Mouse (Mus musculus) midbrain, postnatal 0 days (tissue): ENCODE results near the gene Ctdnep1. TPM values are rescaled to one million over a fixed set of nuclear protein-coding genes. Genes with fewer than 3 reads are reported as not detected.
A peak's percentile ranks its signal among the peaks of the same experiment; 100 is the strongest.

Experiments used
- ATAC-seq: fragments of 200-750 bp; cut with Nextera tagmentation; 2 replicates; pipeline ENCODE4 v1.8.0; 2017; ENCODE audit warnings: moderate number of reproducible peaks, mild to moderate bottlenecking, moderate TSS enrichment, moderate library complexity; ENCODE audit not compliant: low FRiP score
- DNase-seq: peaks from one replicate; pipeline ENCODE4 v3.0.0-alpha.2; 2015; ENCODE audit warnings: low spot score
- H3K27ac ChIP-seq: fragments of 300-500 bp; sonication (generic); 2 replicates; pipeline ENCODE4 v1.5.1; 2014; ENCODE audit warnings: low read depth, mild to moderate bottlenecking, low read length, mixed read lengths
- H3K27me3 ChIP-seq: fragments of 300-500 bp; sonication (generic); 2 replicates; pipeline ENCODE4 v1.6.1; 2014; ENCODE audit warnings: low read length, control low read depth, mixed read lengths; ENCODE audit not compliant: insufficient read depth
- H3K36me3 ChIP-seq: fragments of 300-500 bp; sonication (generic); 2 replicates; pipeline ENCODE4 v1.6.1; 2014; ENCODE audit warnings: low read length, control low read depth, mixed read lengths; ENCODE audit not compliant: insufficient read depth
- H3K4me1 ChIP-seq: fragments of 300-500 bp; sonication (generic); 2 replicates; pipeline ENCODE4 v1.6.1; 2014; ENCODE audit warnings: mild to moderate bottlenecking, control low read depth, antibody characterized with exemption, low read length, mixed read lengths; ENCODE audit not compliant: insufficient read depth
- H3K4me2 ChIP-seq: fragments of 300-500 bp; sonication (generic); 2 replicates; pipeline ENCODE4 v1.6.1; 2014; ENCODE audit warnings: low read depth, mild to moderate bottlenecking, low read length, mixed read lengths; ENCODE audit not compliant: poor library complexity, severe bottlenecking
- H3K4me3 ChIP-seq: fragments of 300-500 bp; sonication (generic); 2 replicates; pipeline ENCODE4 v1.5.1; 2014; ENCODE audit warnings: low read depth, mild to moderate bottlenecking, low read length, moderate library complexity
- H3K9ac ChIP-seq: fragments of 300-500 bp; sonication (generic); replicated peaks from 2 replicates; pipeline ENCODE4 v1.6.1; 2014; ENCODE audit warnings: mild to moderate bottlenecking, low read length, moderate library complexity, mixed read lengths; ENCODE audit not compliant: poor library complexity, severe bottlenecking
- H3K9me3 ChIP-seq: fragments of 300-500 bp; sonication (generic); 2 replicates; pipeline ENCODE4 v1.6.1; 2016; ENCODE audit warnings: low read length, control low read depth
- CTCF ChIP-seq: IDR thresholded peaks from 2 replicates; pipeline ENCODE4 v1.5.1; 2016; ENCODE audit warnings: antibody characterized with exemption, mild to moderate bottlenecking
- WGBS: fragments of 180-500 bp; shearing (Covaris S2); extraction: QIAGEN DNeasy Blood & Tissue Kit; methylation state at CpG from one replicate; pipeline ENCODE4 v1.1.7; 2014; 5-methylcytosine and 5-hydroxymethylcytosine counted together
- polyA plus RNA-seq: library from polyadenylated mRNA; unstranded; fragments of >200 nt; fragmentation: Nextera tagmentation; extraction: Ambion mirVana; gene quantifications from 2 replicates; pipeline ENCODE4 v1.2.1, GENCODE M21; 2015
- total RNA-seq: library from RNA; depleted of rRNA; stranded (reverse); fragments of >200 nt; gene quantifications from 2 replicates; pipeline ENCODE4 v1.2.3, GENCODE M21; 2014

Ctdnep1 gene
- total and polyA plus RNA-seq, 2 experiments from 2014 or later, result 22.3 to 39.6 TPM

DNA sequence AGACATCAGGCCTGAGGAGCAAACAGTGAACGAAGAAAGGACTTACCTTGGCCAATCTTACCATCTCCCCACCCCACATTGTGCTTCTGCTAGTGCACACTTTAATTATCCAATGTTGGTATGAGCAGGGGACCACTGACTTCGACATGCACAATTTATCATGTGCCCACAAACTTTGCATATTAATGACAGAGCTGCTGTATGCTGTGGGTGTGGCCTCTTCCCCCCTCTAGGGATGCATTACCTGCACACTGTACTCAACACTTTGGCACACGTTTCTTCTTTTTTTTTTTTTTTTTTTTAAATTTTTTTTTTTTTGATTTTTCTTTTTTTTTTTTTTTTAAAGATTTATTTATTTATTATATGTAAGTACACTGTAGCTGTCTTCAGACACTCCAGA, 10.2 kb upstream of the Ctdnep1 start:
- 88% methylated on average over 3 of the region's 3 CpGs for WGBS
- DNase-seq, result no peak
- no peak for ATAC-seq

DNA sequence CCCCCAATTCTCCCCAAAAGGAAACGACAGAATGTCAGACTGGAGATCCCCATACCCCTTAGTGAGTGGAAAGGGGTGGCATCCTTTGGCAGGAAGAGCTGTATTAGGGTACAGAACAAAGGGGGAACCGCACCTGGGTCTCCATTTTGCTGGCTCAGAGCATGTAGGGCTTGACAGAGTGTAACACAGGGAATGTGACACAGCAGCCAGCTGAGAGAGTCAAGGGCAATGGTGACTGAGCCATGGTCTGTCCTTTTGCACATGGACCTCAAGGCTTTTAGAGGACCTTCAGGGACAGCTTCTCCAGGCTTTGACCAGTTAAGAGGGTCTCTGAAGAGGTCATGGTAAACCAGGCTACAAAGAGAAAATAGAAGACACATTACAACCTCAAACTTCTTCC, 6.0 kb upstream of the Ctdnep1 start:
- WGBS, result 93% methylated on average over 2 of the region's 2 CpGs
- H3K4me1 ChIP-seq, result peaks cover 4% of the 10 kb centered on the region; the same call in 1 of the 2 replicates
- no peak for DNase-seq
- TF ChIP-seq CTCF, result no peak
- H3K9me3 ChIP-seq, result no peaks in the 10 kb centered on the region
- no peak overlapping the region for H3K4me2 ChIP-seq
- no peak overlapping the region for H3K27ac ChIP-seq
- no peak overlapping the region for H3K9ac ChIP-seq
- ATAC-seq, result no peak
- H3K36me3 ChIP-seq, result peaks cover 28% of the 10 kb centered on the region
- no peak overlapping the region for H3K4me3 ChIP-seq
- no peaks in the 10 kb centered on the region for H3K27me3 ChIP-seq

More for the DNA sequence above, 10.2 kb upstream of the Ctdnep1 start:
- H3K4me2 ChIP-seq, result no peak overlapping the region
- peaks cover 36% of the 10 kb centered on the region for H3K36me3 ChIP-seq
- H3K9ac ChIP-seq, result no peak overlapping the region
- H3K27me3 ChIP-seq, result peaks cover 17% of the 10 kb centered on the region
- no peaks in the 10 kb centered on the region for H3K9me3 ChIP-seq
- H3K4me1 ChIP-seq, result no peaks in the 10 kb centered on the region
- TF ChIP-seq CTCF, result no peak
- no peak overlapping the region for H3K27ac ChIP-seq
- H3K4me3 ChIP-seq, result no peak overlapping the region

DNA sequence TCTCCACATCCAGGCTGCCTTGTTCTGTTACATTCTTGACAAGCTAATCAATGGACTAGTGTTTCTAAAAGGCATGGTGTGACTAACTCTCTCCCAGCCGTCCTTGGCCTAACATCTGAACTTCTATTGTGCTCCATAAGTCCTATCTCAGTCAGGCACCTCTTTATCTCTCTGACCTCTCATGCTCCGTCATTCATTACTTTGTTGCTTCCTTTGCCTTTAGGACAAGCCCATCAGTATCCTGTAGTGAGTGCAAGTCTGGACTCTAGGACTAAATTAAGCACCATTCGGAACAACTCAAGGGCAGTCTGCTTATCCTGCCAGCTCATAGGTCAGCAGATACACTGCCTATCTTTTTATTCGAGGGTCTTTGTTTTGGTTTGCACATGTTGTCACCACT, 4.7 kb upstream of the Ctdnep1 start:
- no peak overlapping the region for H3K4me3 ChIP-seq
- H3K9me3 ChIP-seq, result no peaks in the 10 kb centered on the region
- DNase-seq, result no peak
- WGBS, result 87% methylated on average over 4 of the region's 4 CpGs
- H3K27me3 ChIP-seq, result no peaks in the 10 kb centered on the region
- H3K27ac ChIP-seq, result no peak overlapping the region
- H3K36me3 ChIP-seq, result peaks cover 27% of the 10 kb centered on the region
- H3K4me1 ChIP-seq, result peaks cover 4% of the 10 kb centered on the region; the same call in 1 of the 2 replicates
- H3K4me2 ChIP-seq, result no peak overlapping the region
- no peak overlapping the region for H3K9ac ChIP-seq
- no peak for TF ChIP-seq CTCF
- no peak for ATAC-seq

DNA sequence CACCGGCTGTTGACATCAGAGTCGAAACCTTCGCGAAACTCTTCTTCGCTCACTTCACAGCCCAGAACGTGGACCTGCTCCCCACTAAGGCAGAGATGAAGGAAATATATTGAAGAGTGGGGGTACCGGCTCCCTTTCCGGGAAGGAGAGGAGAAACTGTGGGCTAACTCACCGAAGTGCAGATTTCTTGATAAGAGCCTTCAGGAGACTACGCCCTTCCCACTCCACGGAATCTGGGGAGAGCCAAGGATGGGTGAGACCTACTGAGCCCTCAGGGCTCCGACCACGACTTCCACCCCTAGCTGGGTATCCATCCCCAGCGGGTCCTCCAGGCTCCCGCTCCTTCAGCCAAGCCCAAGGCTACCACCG, 1.1 kb upstream of the Ctdnep1 start:
- Histone ChIP-seq H3K4me3 (peak overlapping the region; percentile 89), H3K4me2 (peak overlapping the region; percentile 90), H3K27ac (peak overlapping the region; percentile 97), H3K9me3 (no peaks in the 10 kb centered on the region), H3K36me3 (peaks cover 15% of the 10 kb centered on the region), H3K27me3 (no peaks in the 10 kb centered on the region), H3K9ac (peak overlapping the region; percentile 87), H3K4me1 (peaks cover 17% of the 10 kb centered on the region)
- WGBS, result 3% methylated on average over 16 of the region's 16 CpGs
- TF ChIP-seq CTCF, result no peak
- DNase-seq, result no peak
- no peak for ATAC-seq

DNA sequence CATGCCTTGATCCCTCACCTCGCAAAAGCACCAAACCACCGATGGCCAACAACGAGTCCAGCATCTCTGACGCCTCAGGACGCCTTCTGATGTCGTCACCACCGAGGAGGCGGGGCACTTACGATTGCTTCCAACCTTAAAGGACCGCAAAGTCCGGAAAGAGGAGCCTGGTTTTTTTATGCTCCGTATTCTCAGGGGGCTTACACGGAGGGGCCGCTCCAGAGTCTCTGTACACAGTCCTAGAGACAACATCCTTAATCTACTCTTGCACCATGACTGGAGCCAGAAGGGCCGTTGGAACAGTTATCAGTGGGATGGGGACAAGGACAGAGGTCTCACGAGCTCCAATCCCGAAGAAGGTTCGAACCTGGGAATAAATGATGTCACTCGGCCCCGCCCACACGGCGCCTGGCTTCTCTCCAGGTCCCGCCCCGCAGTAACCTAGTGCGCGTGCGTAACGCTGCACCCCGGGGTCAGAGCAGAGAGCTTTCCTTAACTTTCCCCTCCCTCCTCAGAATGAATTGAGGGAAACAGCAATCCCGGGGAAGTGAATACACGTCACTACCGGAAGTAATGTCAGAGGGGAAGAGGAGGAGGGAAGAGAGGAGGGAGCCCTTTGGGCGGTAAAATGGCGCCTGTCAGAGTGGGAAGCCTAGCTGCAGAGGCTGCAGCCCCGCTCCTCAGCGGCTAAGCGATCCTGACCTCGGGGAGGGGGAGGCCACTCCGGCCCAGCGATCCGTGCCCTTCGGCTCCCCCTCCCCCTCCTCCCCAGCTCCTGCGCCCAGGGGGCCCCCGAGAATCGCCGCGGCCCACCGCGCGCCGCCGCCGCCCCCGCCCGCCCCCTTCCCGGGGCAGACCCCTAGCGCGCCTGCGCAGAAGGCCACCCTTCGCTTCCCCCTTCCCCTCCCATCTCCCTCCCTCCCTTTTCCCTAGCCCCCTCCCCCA, 488 bp upstream of the Ctdnep1 start:
- peak; percentile 93 for ATAC-seq
- H3K4me2 ChIP-seq, result peak overlapping the region; percentile 90
- under 1% methylated on average over 41 of the region's 60 CpGs for WGBS

DNA sequence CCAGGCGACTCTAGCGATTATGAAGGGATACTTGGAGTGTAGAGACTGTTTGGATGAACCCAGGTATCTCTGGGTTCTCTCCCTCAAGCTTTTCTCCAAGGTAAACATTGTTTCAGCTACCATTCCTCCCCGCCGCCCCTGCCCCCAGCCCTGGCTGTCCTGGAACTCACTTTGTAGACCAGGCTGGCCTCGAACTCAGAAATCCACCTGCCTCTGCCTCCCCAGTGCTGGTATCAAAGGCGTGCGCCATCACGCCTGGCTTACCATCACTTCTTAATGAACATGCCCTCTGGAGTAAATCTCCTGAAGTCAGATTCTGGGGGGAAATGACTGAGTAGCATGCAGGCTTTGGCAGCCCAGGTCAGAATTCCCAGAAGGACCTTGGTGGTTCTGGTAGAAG, 1.3 kb downstream of the Ctdnep1 start, which contains the start of gene Elp5:
Gene Elp5 (minus strand): TSS at position 293 of the 400 bp plus-strand sequence.
- Histone ChIP-seq H3K4me2 (peak within 1 kb of the TSS; percentile 90), H3K4me1 (peaks cover 17% of the 10 kb centered on the region), H3K27me3 (no peaks in the 10 kb centered on the region), H3K9me3 (no peaks in the 10 kb centered on the region), H3K27ac (peak within 1 kb of the TSS; percentile 97), H3K36me3 (peaks cover 19% of the 10 kb centered on the region), H3K9ac (peak within 1 kb of the TSS; percentile 87), H3K4me3 (peak within 1 kb of the TSS; percentile 89)
- DNase-seq, result no peak
- TF ChIP-seq CTCF, result no peak
- 69% methylated on average over 8 of the region's 8 CpGs for WGBS
- ATAC-seq, result no peak

More for the DNA sequence above, 488 bp upstream of the Ctdnep1 start:
- Histone ChIP-seq H3K36me3 (peaks cover 18% of the 10 kb centered on the region), H3K4me3 (peak overlapping the region; percentile 89), H3K27me3 (no peaks in the 10 kb centered on the region), H3K27ac (peak overlapping the region; percentile 97), H3K4me1 (peaks cover 17% of the 10 kb centered on the region), H3K9ac (peak overlapping the region; percentile 87), H3K9me3 (no peaks in the 10 kb centered on the region)
- peak; percentile 98 for DNase-seq
- no peak for TF ChIP-seq CTCF
